Mouse (Mus musculus): ENCODE results near the gene Fam241a.

GRCm38 (mm10) chr3:127915656-127916334, 19.7 kb upstream of the Fam241a start:
- TF ChIP-seq CTCF (IDR thresholded peaks at IDR 0.05; ENCODE audit: extremely low read depth, insufficient read depth, low read length) (no peak), POLR2A (IDR thresholded peaks at IDR 0.05; ENCODE audit: extremely low read depth, insufficient read depth, low read length) (no peak)

All from cortical plate, adult 2 months (tissue).